Mouse (Mus musculus) lung, adult 2 months (tissue): Measurements from ENCODE around the gene Gal3st2b.
"Not testable (repeated sequence)": the region's sequence is repeated elsewhere in the genome, so short reads cannot be mapped to it uniquely, and the experiment has no call there.

Experiments used
- CTCF ChIP-seq: fragments of 200-500 bp; IDR thresholded peaks from 2 replicates; pipeline ENCODE4 v1.5.1; 2011; ENCODE audit warnings: mild to moderate bottlenecking, low read length, control low read depth; ENCODE audit not compliant: insufficient read depth
- POLR2A ChIP-seq: fragments of 200-500 bp; IDR thresholded peaks from 2 replicates; pipeline ENCODE4 v1.6.1; 2011; ENCODE audit warnings: low read depth, mild to moderate bottlenecking, control low read depth, low read length, borderline replicate concordance; ENCODE audit errors: extremely low read depth

DNA sequence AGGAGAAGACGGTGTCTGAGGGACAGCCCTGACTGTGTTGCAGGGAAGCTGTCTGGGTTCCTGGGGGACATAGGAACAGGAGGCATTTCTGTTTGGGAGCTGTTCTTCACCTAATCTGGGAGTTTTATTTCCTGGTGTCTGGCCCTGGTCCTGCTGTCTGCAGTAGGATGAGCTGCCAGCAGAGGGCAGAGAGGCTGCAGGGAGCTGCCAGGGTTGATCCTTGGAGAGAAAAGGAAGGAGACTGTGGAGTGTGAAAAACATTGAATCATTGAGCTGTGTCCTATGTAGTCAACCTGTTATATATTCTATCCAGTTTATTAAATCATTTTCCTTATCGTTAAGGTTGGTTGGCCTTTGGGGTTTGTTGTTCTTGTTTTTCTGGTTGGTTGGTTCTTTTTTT is 62.8 kb downstream of the Gal3st2b start:
- not testable (repeated sequence) for TF ChIP-seq CTCF, POLR2A
